Mouse (Mus musculus) layer of hippocampus, adult 18-20 months (tissue): ENCODE results near the gene Adgrd1. TPM values are rescaled to one million over a fixed set of nuclear protein-coding genes. Genes with fewer than 3 reads are reported as not detected.

Experiments
- DNase-seq, 2 experiments: peaks; one replicate each; pipeline ENCODE4 v3.0.0; 2022; ENCODE audit warnings: low spot score in 2 of 2
- total RNA-seq, 2 experiments: library from RNA; stranded (reverse); gene quantifications; 2 replicates each; pipeline ENCODE4 v1.2.3; 2021

Adgrd1 gene
- total RNA-seq, 2 experiments from 2014 or later: 0.33 to 0.67 TPM

GRCm38 (mm10) chr5:129155023-129155901 is 58.7 kb downstream of the Adgrd1 start:
- DNase-seq: no peak

GRCm38 (mm10) chr5:129155902-129156311 is 59.4 kb downstream of the Adgrd1 start:
- DNase-seq: no peak

GRCm38 (mm10) chr5:129161372-129162051 is 65.0 kb downstream of the Adgrd1 start:
- no peak for DNase-seq

DNA sequence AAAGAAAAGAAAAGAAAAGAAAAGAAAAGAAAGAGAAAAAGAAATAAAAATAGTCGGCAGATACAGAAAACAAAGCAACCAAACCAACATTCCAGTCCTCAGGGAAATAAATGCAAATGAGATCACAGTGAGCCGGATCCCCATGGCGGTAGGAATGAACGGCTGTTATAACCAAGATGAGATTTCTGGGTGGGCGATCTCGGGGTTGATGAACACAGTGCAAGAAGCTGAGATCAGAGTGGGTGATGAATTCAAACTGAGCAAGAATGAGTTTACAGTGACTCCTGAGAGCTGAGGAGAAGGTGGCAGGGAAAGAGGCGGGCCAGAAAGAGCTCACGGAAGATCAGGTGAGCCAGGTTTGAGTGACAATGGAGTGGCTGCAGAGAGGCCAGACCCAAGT is 66.9 kb downstream of the Adgrd1 start:
- DNase-seq: no peak

- DNase-seq: no peak
These were observed 67.5 kb downstream of the Adgrd1 start for GRCm38 (mm10) chr5:129164091-129164490.

DNA sequence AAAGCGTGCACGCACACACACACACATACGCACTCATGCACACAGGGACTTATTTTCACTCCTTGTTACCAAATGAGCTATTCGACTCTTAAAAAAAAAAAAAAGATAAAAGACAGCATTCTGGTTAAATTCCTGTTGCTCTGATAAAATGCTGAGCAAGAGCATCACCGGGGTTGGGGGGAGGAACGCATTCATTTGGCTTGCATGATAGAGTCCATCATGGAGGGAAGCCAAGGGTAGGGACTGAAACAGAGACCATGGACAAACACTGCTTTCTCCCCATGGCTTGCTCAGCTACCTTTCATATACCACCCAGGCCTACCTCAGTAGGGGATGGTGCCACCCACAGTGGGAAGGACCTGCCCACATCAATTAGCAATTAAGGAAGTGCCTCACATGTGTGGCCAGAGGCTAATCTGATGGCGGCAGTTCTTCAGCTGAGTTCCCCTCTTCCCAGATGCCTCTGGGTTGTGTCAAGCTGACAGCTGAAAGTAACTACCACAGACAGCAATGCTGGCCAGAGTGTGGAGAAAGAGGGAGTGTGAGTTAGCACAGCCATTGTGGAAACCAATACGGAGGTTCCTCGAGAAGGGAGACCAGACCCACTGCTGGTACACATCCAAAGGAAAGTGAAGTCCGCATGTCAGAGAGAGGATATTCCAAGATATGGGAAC is 68.5 kb downstream of the Adgrd1 start:
- DNase-seq: no peak

DNA sequence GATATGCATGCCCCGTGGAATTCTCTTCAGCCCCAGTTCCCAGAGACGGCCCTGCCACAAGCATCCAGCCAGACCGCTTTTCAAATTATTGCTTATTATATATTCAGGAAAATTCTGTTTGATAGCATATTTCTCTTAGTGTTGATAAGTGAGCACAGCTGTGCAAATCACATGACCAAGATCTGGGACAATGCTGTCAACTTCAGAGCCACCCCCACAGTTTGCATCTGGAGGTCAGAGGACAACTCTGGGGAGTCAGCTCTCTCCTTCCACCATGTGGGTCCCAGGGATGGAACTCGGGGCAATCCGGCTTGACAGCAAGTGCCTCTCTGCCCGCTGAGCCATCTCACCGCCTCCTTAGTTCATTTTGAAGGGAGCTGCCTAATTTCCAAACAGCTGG is 69.0 kb downstream of the Adgrd1 start:
- no peak for DNase-seq

DNA sequence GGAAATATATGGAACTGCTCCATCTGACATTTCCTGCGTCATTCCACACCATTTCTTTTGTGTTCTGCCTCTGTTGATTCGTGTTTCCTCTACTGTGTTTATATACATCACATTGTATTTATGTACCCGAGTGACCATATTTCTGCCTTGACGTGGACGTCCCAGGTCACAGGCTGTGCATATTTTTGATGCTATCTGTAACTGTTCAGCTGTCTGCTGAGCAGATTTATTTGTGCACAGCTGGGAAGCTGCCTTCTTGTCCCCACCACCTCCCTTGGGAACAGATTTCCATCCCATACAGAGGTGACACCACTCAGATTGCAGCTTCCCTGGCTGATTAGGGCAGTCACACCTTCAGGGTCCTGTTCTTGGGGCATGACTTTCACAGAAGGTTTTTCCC is 72.5 kb downstream of the Adgrd1 start:
- no peak for DNase-seq

DNA sequence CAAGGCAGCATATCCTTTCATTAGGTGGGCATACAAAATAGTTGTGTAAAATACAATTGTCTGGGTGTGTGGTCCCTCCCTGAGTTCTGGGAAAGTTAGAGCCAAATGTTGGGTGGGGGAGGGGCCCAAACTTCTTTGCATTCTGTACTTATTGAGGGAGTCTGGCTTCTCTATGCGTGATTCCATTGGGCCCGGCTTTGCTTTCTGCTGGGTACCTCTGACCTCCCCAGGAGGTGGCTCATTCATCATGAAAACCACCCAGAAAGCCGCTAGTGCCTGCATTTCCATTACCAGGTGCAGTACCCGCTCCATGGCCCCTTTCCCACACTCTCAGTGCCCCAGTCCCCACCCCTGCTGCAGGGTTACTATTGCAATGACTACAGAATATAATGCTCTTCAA is 73.0 kb downstream of the Adgrd1 start:
- no peak for DNase-seq

- DNase-seq: peak in 1 of 2 experiments; percentile 30
These were observed 76.0 kb downstream of the Adgrd1 start for GRCm38 (mm10) chr5:129172533-129172932.

DNA sequence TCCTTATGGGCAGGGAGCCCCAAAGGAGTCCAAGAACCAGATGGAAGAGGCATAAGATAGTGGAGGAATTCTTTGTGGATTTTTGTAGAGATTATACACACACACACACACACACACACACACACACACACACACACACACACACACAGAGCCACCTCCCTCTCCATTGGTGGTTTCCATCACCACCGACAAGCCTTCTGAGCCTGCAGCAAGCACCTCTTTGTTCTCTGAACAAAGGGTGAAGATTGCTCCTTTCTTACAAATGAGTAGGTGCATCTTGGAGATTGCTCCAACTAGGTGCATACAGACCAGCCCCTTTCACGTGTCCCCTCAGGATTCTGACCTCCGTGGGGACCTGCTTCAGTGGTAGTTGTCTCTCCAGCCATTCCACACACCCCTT is 79.4 kb downstream of the Adgrd1 start:
- no peak for DNase-seq

- DNase-seq: peak; percentile 75 to 90
These were observed 81.4 kb downstream of the Adgrd1 start for GRCm38 (mm10) chr5:129177697-129178511.

GRCm38 (mm10) chr5:129179356-129179755 is 82.8 kb downstream of the Adgrd1 start:
- no peak for DNase-seq

DNA sequence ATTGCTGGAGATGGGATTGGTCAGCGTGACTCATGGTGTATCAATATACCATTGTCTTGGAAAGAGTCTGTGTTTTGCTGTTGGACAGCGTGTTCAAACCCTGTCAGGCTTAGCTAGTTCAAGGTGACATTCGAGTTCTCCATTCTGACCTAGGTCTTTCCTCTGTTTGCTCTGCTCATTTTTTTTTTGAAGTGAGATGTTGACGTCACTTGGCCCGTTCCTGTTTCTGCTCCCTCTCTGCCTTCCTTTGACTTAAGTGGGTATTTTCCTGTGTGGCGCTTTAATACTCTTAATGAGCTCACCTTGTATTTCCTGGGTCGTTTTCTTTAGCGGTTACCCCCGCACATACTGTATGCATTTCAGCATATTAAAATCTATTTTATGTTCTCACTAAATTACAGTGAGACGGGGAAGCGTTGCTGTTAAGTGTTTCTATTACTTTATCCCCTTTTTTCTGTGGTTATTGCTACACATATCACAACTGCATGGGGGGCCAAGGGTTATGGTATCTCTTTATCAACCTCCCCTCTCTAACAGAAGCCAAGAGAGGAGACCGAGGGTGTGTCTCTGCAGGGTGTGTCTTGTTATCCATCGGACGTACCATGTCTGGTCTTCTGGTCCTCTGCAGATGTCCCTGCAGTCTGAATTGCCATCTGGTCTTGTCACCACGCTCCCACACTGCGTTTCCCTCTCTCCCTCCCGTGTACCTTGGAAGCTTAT is 83.6 kb downstream of the Adgrd1 start:
- no peak for DNase-seq

DNA sequence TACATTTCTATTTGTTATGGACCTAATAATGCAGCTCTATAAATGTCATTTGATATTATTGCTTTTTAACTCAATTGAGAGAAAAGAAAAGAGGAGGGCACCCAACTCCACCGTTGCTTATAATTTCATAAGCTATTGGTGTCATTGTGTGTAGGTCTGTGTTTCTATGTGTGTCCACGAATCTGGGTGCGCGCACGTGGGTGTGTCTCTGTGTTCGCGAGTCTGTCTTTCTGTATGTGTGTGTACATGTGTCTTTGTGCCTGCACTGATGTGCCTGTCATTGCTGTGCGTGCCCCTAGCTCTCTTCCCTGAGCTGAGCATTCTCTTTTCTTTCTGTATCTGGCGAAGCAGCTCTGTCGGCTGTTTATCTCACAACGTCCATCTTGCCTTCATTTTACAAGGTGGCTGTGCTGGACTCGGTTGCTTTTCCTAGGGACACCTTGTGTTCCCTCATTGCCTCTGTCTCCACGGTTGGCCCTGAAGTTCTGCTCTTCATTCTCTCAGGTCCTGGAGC is 84.2 kb downstream of the Adgrd1 start:
- no peak for DNase-seq

- no peak for DNase-seq
These were observed 84.9 kb downstream of the Adgrd1 start for GRCm38 (mm10) chr5:129181450-129181849.

GRCm38 (mm10) chr5:129182554-129182953 is 86.0 kb downstream of the Adgrd1 start:
- peak in 1 of 2 experiments; percentile 30 for DNase-seq

DNA sequence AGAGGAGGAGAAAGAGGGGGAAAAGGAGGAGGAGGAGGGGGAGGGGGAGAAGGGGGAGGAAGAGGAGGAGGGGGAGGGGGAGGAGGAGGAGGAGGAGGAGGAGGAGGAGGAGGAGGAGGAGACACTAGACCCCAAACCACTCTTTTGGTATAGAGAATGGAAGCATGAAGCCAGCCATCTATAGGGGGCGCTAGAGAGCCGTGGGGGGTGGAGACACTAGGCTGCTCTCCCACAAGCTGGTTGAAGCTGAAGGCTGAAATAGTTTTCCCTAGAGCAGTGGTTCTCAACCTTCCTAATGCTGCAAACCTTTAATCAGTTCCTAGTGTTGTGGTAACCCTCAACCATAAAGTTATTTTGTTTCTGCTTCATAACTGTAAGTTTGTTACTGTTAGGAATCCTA is 89.7 kb downstream of the Adgrd1 start:
- DNase-seq: peak in 1 of 2 experiments; percentile 29

GRCm38 (mm10) chr5:129186926-129187325 is 90.4 kb downstream of the Adgrd1 start:
- DNase-seq: no peak

DNA sequence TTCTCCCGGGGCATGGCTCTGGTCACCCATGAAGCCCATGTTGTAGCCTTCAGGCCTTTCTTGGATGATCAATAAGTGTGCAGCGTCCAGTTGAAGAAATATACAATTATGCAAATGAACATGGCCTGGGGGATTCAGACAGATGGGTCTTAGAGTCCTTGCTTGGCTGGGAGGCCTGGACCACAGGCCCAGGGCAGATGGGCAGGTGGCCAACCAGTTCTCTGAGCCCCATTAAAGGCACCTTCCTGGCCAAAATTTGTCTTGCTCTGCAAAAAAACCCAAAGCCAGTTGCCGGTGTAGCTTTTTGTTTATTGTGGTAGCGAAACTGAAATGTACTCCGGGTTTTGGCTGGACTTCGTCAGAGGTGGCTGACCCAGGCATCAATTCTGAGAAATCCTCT is 92.5 kb downstream of the Adgrd1 start:
- DNase-seq: no peak
